Mouse (Mus musculus): Measurements from ENCODE around the gene Uqcrc1. TPM values are rescaled to one million over a fixed set of nuclear protein-coding genes. Genes with fewer than 3 reads are reported as not detected.

The Uqcrc1 gene
- total and polyA plus RNA-seq, 3 experiments = 427 to 494 TPM; not detected in 1

DNA sequence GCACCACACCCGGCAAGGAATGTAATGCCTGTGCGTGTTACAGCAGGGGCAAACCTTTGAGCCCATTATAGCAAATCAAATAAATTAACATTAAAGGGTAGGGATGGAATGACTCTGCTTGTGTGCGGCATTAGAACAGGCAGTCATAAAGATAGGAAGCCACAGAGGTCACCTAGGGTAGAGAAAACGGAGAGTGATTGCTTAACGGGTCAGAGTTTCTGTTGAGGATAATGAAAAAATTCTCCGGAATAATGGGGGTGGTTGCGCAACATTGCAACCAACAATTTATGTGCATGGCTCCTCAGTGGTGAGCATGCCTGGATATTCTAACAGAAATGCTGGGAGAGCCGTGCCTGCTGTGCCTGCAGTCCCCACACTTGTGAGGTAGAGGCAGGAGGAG is 10.5 kb upstream of the Uqcrc1 start:
- Histone ChIP-seq H3K36me3 (ENCODE audit: control insufficient read depth in 1 of 2, insufficient read depth in 2 of 2, low read length in 2 of 2) (no peaks in the 10 kb centered on the region), H3K79me2 (ENCODE audit: control insufficient read depth, insufficient read depth, low read length, poor library complexity) (no peaks in the 10 kb centered on the region), H3K4me1 (ENCODE audit: control insufficient read depth in 1 of 2, insufficient read depth in 2 of 2, low read length in 2 of 2) (no peaks in the 10 kb centered on the region), H3K4me3 (ENCODE audit: control insufficient read depth in 1 of 2, insufficient read depth in 1 of 2, low read depth in 2 of 2, low read length in 2 of 2) (no peak overlapping the region), H3K9ac (ENCODE audit: control insufficient read depth, low read depth, low read length, poor library complexity, severe bottlenecking) (no peak overlapping the region), H3K9me3 (replicated peaks; ENCODE audit: insufficient read depth, low read length) (no peaks in the 10 kb centered on the region), H3K27ac (ENCODE audit: control insufficient read depth, low read depth, low read length) (no peak overlapping the region), H3K27me3 (ENCODE audit: control insufficient read depth in 1 of 2, insufficient read depth in 2 of 2, low read length in 2 of 2) (peaks cover 8 to 17% of the 10 kb centered on the region in 2 experiments)
- TF ChIP-seq SMC3 (IDR thresholded peaks at IDR 0.05; ENCODE audit: low read depth, low read length) (no peak), GATA1 (IDR thresholded peaks at IDR 0.05; ENCODE audit: low read depth, low read length) (no peak), USF2 (IDR thresholded peaks at IDR 0.05; ENCODE audit: borderline replicate concordance in 1 of 2, insufficient read depth in 1 of 2, low read depth in 1 of 2, low read length in 2 of 2) (no peak), MEF2A (IDR thresholded peaks at IDR 0.05; ENCODE audit: extremely low read depth, insufficient replicate concordance, low read depth, low read length, poor library complexity, severe bottlenecking) (no peak), MAFK (IDR thresholded peaks at IDR 0.05; ENCODE audit: borderline replicate concordance, low read depth, low read length) (no peak), POLR2A (IDR thresholded peaks at IDR 0.05; ENCODE audit: control insufficient read depth in 1 of 2, insufficient read depth in 1 of 2, low read depth in 1 of 2, low read length in 2 of 2, poor library complexity in 1 of 2) (no peak), TBP (IDR thresholded peaks at IDR 0.05; ENCODE audit: low read depth, low read length) (no peak), POLR2AphosphoS5 (IDR thresholded peaks at IDR 0.05; ENCODE audit: borderline replicate concordance, low read depth, low read length) (no peak), MYC (IDR thresholded peaks at IDR 0.05; ENCODE audit: low read depth, low read length) (no peak), ETS1 (IDR thresholded peaks at IDR 0.05; ENCODE audit: low read depth, low read length) (no peak), ELF1 (IDR thresholded peaks at IDR 0.05; ENCODE audit: low read depth, low read length) (no peak), KAT2A (conservative IDR thresholded peaks at IDR 0.05; ENCODE audit: low read depth, low read length) (no peak), CHD2 (IDR thresholded peaks at IDR 0.05; ENCODE audit: low read length) (no peak), ZMIZ1 (IDR thresholded peaks at IDR 0.05; ENCODE audit: low read depth, low read length) (no peak), ZKSCAN1 (IDR thresholded peaks at IDR 0.05; ENCODE audit: low read depth, low read length) (no peak), CHD1 (IDR thresholded peaks at IDR 0.05; ENCODE audit: low read depth, low read length) (no peak), GABPA (IDR thresholded peaks at IDR 0.05; ENCODE audit: low read depth, low read length) (no peak)
- DNase-seq (ENCODE audit: low read depth, low spot score) = no peak

DNA sequence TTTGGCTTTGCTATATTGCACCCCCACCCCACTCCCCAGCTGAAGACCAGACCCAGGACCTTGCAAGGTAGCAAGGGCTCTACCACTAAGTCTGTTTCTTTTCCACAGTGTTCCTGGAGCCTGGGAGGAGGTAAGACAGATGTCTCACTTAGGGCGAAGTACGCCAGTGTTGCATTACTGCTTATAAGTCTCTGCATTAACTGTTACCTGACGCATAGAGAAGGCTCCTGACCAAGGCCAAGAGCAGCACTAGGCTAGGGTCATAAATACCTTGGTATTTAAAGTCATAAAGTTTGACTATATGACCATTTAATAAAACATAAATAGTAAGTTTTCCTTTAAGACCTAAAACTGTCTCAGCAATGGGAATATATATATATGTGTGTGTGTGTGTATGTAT is 8.0 kb upstream of the Uqcrc1 start:
- H3K9ac ChIP-seq (ENCODE audit: control insufficient read depth, low read depth, low read length, poor library complexity, severe bottlenecking) = no peak overlapping the region
- H3K9me3 ChIP-seq (replicated peaks; ENCODE audit: insufficient read depth, low read length) = no peaks in the 10 kb centered on the region
- DNase-seq (ENCODE audit: low read depth, low spot score) = no peak
- no peaks in the 10 kb centered on the region for H3K4me1 ChIP-seq (ENCODE audit: control insufficient read depth in 1 of 2, insufficient read depth in 2 of 2, low read length in 2 of 2)
- H3K36me3 ChIP-seq (ENCODE audit: control insufficient read depth in 1 of 2, insufficient read depth in 2 of 2, low read length in 2 of 2) = no peaks in the 10 kb centered on the region
- no peak overlapping the region for H3K27ac ChIP-seq (ENCODE audit: control insufficient read depth, low read depth, low read length)
- peaks cover 7 to 13% of the 10 kb centered on the region in 2 experiments for H3K27me3 ChIP-seq (ENCODE audit: control insufficient read depth in 1 of 2, insufficient read depth in 2 of 2, low read length in 2 of 2)
- TF ChIP-seq BHLHE40 (IDR thresholded peaks at IDR 0.05; ENCODE audit: borderline replicate concordance, low read depth, low read length) (no peak), UBTF (IDR thresholded peaks at IDR 0.05; ENCODE audit: borderline replicate concordance, insufficient read depth, low read depth, low read length) (no peak), ZC3H11A (IDR thresholded peaks at IDR 0.05; ENCODE audit: low read depth, low read length) (no peak), SMC3 (IDR thresholded peaks at IDR 0.05; ENCODE audit: low read depth, low read length) (no peak), NELFE (IDR thresholded peaks at IDR 0.05; ENCODE audit: low read depth, low read length) (no peak), RCOR1 (IDR thresholded peaks at IDR 0.05; ENCODE audit: low read depth, low read length) (no peak), KAT2A (conservative IDR thresholded peaks at IDR 0.05; ENCODE audit: low read depth, low read length) (no peak), TAL1 (IDR thresholded peaks at IDR 0.05; ENCODE audit: low read length) (no peak), MAZ (IDR thresholded peaks at IDR 0.05; ENCODE audit: low read depth, low read length) (no peak), GATA1 (IDR thresholded peaks at IDR 0.05; ENCODE audit: low read depth, low read length) (no peak), CTCF (IDR thresholded peaks at IDR 0.05 in 2 of 3, conservative IDR thresholded peaks at IDR 0.05 in 1 of 3; ENCODE audit: control insufficient read depth in 1 of 3, insufficient read depth in 1 of 3, low read depth in 2 of 3, low read length in 3 of 3, poor library complexity in 1 of 3, severe bottlenecking in 1 of 3) (no peak), MEF2A (IDR thresholded peaks at IDR 0.05; ENCODE audit: extremely low read depth, insufficient replicate concordance, low read depth, low read length, poor library complexity, severe bottlenecking) (no peak), MYB (IDR thresholded peaks at IDR 0.05; ENCODE audit: low read depth, low read length) (no peak), GABPA (IDR thresholded peaks at IDR 0.05; ENCODE audit: low read depth, low read length) (no peak), E2F4 (IDR thresholded peaks at IDR 0.05; ENCODE audit: borderline replicate concordance, low read depth, low read length) (no peak), POLR2AphosphoS5 (IDR thresholded peaks at IDR 0.05; ENCODE audit: borderline replicate concordance, low read depth, low read length) (no peak)
- H3K4me3 ChIP-seq (ENCODE audit: control insufficient read depth in 1 of 2, insufficient read depth in 1 of 2, low read depth in 2 of 2, low read length in 2 of 2) = no peak overlapping the region
- H3K79me2 ChIP-seq (ENCODE audit: control insufficient read depth, insufficient read depth, low read length, poor library complexity) = no peaks in the 10 kb centered on the region
